Mouse (Mus musculus): ENCODE results near the gene Hoxc10. TPM values are rescaled to one million over a fixed set of nuclear protein-coding genes. Genes with fewer than 3 reads are reported as not detected.

Gene Hoxc10
- polyA plus RNA-seq, 1 experiment, result 0.51 TPM

DNA sequence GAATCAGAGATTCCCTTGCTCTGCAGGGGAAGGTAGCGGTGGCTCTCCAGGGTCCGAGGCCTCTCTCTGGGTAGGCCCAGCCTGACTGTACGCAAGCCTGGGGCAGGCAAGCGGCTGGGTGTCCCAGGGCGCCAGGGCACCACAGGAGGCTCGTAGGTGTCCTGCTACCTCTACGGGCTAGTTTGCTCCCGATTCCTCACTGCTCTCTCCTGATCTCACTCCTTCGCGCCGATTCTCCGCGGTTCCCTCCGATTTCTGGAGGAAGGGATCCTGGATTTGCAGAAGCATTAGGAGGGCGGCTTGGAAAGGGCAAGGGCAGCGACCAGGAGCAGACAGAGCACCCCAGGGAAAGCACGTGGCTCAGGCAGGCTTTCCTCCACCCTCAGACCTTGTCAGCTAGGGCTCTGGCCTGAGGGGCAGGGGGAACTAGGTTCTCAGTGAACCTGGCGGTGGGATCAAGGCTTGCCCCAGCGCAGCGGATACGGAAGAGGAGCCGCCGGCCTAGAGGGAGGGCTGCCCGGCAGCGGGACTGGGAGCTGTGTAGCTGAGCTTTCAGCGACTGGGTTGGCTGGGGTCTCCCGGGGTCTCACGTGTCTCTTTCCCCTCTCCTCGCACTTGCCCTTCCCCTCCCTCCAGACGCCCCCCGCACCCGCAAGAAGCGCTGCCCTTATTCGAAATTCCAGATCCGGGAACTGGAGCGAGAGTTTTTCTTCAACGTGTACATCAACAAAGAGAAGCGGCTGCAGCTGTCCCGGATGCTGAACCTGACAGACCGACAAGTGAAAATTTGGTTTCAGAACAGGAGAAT lies 10.6 kb upstream of the Hoxc10 start:
- no peak for TF ChIP-seq GATA1 (IDR thresholded peaks at IDR 0.05; ENCODE audit: low read length)

DNA sequence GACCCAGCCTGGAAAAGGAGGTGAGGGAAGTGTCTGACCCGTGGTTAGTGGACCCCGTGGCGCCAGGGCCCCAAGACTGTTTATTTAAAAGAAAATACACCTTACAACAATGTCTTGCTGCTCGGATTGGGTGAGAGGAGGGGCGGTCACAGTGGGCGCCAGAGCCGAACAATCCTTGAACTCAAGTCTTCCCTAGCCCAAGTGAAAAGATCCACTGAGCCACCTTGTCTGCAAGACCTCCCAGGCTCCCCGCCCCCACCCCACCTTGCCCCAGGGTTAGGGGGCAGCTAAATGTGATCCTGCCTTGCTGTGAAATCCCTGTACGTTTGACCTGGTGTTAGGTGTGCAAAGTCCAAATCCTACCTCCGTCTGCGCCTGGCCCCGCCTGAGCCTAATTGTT lies 9.7 kb upstream of the Hoxc10 start:
- TF ChIP-seq GATA1 (IDR thresholded peaks at IDR 0.05; ENCODE audit: low read length), result no peak

DNA sequence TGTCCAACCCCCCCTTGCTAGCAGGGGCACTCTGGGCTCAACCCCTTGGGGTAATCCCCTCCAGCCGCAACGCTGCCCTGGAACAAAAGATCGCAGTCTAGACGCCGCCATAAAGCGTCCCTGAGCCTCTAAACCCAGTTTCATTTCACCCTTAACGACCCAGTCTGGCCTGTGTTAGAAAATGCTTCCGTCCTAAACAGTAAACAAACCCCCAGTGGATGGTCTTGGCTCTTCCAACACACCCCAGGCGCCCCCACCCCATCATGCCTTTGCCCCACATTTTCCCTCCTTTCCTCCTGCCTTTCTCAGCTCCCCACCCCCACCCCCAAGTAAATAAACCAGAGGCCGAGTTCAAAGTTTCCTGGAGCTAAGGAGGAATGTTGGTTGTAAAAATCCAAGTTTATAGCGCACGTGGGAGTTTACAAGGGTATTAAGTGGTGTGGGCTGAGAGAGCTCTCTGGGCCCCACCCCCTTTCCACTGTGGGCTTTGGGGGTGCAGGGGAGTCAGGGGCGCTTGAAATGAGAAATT lies 6.9 kb upstream of the Hoxc10 start:
- no peak for TF ChIP-seq GATA1 (IDR thresholded peaks at IDR 0.05; ENCODE audit: low read length)

DNA sequence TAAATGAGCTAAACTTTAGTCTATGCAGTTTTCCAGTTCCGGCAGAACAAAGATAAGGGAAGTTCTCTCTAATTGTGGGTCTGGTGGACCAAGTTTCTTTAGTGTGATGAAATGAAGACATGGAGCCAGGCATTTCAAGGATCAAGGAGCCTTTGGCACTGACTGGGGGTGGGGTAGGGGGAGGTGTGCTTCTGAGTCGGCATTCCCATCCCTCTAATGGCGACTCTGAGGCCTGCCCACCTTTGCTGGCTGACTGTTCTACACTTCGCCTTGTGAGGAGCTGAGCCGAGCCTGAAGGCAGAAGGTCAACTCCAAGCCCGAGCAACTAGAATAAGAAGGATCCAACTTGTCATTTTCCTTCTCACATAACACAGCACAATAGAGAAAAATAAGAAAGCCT lies 4.9 kb upstream of the Hoxc10 start:
- no peak for TF ChIP-seq GATA1 (IDR thresholded peaks at IDR 0.05; ENCODE audit: low read length)

DNA sequence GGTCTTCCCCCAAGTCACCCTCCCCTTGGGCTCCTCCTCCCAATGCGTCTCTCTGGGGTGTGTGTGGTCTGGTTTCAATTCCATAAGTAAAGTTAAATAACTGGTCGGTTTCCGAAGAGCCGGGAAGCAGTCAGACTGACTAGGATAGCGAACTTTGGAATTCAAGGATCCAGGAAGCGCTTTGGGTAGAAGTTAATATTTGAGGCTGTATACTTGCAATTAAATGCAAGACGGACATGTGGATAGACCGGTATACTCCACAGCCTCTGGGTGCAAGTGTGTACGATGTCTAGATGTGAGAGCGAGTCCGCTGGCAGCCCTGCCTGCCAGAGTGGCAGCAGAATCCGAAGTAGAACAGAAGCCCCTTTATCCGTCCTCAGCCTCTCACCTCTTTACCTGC lies 4.1 kb upstream of the Hoxc10 start:
- TF ChIP-seq GATA1 (IDR thresholded peaks at IDR 0.05; ENCODE audit: low read length), result no peak

DNA sequence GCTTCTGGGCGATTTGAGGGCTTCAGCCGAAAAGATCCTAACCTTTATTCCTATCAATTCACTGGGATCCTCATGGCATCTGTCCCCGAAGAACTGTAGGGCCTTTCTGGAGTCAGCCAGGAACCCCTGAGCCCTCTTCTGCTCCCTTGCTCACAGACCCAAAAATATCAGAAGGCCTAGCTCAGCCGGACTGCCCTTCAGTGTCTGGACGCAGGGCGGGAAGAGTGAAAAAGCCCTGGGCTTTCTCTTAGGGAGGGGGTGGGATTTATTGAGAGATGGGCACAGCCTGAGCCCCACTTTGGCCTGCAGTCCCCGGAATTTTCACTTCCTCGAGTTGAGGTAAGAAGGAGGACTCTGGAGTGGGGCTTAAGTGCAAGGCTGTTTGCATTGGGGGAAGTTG lies 3.3 kb upstream of the Hoxc10 start:
- TF ChIP-seq GATA1 (IDR thresholded peaks at IDR 0.05; ENCODE audit: low read length), result no peak

DNA sequence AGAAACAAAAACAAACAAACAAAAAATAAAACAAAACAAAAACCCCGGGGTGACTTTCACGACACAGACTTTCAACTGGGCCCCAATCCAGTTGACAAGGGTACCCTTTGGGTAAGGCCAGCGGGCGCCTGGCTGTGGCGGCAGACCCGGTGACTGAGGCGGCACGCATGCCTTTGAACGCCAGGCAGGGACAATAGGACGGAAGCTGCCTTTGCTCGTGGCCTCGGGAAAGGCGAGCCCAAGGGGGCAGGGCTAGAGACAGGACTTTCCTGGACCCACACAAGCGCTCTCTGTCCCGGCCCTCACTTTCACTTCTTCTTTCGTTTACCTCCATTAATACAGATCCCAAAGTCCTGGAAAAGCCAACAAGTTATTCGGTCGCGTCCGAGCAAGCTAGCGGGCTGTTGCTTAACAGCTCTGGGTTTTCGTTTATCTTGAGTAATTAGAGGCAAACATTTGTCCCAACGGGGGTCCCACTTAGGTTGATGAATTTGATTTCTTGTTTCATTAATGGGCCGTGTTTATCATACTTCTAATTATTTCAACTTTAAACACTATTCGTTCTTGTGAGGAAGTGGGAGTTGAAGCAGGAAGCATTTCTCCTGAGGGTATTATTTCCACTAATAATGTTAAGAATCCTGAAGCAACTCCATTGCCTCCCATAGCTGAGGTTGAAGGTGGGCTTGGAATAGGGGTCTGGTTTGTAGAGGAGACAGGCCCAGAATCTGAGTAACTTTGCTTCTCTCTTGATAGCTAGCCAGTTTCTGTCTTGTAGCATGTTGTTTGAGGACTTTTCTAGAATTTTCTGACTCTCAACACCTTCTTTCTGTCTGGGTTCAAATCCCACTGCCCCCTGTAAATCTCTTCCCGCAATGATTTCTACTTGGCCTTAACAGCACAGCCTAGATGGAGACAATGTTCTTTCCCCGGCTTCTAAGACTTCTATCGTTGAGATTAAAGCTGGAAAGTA lies 2.6 kb upstream of the Hoxc10 start:
- no peak for TF ChIP-seq GATA1 (IDR thresholded peaks at IDR 0.05; ENCODE audit: low read length)

DNA sequence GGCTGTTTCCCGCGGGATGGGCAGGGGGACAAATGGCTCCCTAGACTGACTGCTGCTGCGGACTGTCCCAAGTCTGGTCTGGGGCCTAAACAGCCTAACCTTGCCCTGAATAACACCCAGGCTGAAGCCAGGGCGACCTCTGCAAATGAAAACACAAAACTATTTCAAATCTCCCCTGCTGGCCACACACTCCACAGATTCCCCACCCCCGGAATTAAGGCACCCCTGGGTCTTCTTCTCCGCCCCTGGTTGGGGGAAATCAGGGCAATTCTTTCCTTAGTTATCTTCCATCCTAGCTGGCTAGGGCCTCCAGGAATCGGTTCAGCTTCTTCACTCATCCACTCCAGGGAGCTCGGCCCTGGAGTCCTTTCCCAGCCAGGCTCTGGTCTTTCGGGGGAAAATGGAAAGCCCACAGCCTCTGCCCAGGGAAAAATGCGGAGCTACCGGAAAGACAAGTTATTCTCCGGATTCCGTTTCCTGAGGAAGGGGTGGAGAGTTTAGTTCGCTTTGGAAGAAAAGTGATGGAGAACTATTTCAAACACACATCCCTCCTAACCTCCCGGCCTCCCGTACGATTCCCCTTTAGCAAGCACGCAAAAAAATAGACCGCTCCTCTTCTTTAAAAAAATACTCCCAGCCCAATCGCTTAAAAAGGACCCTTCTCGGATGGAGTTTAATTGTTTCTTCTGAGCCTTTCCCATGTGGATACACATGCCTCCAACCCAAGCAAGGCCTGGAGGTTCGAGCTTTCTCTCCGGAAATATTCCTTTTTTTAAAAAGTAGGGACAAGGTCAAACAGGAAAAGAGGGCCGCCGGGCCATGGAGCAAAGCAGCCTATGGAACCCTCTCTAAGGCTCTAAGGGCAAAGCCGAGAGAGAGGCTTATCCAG lies 1.3 kb upstream of the Hoxc10 start:
- no peak for TF ChIP-seq GATA1 (IDR thresholded peaks at IDR 0.05; ENCODE audit: low read length)

DNA sequence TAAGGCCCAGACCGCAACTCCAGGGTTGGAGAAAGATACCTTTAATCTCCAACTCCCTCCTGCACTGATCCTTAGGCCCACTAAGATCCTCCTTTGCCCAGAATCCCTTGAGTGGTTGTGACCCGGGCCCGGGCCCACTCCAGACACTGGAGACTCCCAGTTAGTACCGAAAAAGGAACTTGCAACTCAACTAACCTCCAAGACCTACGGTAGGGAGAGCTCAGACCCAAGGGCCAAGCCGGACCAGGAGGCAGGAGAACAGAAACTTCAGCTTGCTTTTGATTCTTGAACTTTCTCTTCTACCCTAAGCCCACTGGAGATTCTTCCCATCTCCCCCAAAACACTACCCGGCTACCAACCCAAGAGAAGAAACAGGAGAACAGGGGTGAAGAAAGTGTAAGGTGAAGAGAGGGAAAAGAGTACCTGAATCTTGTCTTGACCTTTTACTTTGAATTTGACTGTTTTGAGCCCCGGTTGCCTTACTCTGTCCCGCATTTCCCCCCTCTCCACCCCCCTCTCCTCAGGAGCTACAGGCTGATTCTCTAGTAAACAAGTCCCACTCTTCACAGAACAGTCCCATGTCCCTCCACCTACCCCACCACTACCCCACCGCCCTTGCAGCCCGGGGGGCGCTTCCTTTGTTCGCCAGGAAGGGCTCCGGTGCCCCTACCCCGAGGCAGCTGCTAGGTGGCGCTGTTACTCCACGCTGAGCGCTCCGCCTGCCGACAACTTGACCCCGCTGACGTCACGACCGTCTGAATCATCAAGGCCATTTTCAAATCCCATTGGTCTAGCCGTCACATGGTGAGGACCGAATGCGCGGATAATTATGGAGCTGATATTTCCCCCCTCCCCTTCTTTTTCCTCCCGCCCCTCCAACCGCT lies 462 bp upstream of the Hoxc10 start:
- TF ChIP-seq GATA1 (IDR thresholded peaks at IDR 0.05; ENCODE audit: low read length), result no peak

DNA sequence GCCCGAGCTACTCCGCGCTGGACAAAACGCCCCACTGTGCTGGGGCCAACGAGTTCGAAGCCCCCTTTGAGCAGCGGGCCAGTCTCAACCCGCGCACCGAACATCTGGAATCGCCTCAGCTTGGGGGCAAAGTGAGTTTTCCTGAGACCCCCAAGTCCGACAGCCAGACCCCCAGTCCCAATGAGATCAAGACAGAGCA lies 615 bp downstream of the Hoxc10 start, which contains the start of gene Hoxc5:
Gene Hoxc5 (plus strand): TSS at position 132 of the 199 bp plus-strand sequence.
- TF ChIP-seq GATA1 (IDR thresholded peaks at IDR 0.05; ENCODE audit: low read length), result no peak

DNA sequence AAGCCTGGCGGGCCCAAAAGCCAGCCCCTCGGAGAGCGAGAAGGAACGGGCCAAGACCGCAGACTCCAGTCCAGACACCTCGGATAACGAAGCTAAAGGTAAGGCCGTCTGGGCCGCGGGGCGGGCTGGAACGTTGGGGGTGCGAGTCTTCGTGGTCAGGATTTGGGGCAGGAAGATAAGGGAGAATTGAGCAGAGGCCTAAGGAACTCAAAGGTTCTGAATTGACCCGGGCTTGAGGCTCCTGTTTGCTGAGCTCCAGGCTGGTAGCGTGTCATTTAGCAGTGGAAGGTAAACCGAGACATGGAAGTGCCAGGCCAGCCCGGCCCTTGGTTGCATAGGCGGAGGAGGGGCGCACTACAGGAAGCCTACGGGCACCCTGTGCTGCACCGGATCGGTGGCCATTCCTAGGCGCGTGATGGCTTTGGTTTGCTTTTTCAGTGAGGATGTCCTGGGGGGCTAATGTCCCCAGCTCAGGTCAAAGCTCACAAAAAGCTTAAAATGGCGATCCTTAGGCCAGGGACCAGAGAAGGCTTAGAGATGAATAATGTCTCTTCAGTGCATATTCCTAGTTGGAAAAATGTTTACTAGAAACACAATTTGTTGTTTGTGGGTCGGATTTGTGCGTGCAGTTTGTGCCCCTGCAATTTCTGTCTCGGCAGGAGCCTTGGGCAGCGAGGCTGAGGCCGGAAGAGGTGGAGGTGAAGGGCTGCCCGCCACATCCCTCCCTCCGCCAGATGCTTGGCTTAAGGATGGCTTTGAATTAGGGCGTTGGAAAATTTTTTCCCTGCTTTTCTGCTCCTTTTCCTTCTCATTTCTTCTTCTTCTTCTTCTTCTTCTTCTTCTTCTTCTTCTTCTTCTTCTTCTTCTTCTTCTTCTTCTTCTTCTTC lies 1.2 kb downstream of the Hoxc10 start:
- no peak for TF ChIP-seq GATA1 (IDR thresholded peaks at IDR 0.05; ENCODE audit: low read length)

DNA sequence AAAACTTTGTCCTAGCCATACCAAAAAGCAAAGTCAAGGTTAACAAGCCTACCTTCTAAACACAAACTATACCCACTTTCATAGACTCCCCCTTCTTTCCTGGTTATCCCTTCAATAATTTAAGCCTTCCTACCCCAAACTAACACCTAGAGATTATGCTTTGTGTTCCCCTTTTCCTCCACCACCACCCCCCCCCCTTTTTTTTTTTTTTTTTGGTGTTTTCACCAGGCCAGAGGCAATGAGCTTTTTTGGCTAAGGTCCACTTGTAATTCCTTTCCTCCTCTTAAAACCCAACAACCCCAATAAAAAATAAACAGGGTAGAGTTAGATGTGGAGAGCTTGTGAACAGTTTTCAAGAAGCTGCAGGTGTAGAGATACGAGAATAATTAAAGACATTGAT lies 2.7 kb downstream of the Hoxc10 start:
- no peak for TF ChIP-seq GATA1 (IDR thresholded peaks at IDR 0.05; ENCODE audit: low read length)

DNA sequence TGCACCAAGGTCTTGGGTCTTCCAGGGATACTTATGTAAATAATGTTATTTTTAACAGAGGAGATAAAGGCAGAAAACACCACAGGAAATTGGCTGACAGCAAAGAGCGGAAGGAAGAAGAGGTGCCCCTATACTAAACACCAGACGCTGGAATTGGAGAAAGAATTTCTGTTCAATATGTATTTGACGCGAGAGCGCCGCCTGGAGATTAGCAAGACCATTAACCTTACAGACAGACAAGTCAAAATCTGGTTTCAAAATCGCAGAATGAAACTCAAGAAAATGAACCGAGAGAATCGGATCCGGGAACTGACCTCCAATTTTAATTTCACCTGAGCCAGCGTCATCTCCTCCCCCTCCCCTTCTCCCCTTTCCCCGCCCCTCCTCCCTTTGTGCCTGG lies 4.1 kb downstream of the Hoxc10 start:
- no peak for TF ChIP-seq GATA1 (IDR thresholded peaks at IDR 0.05; ENCODE audit: low read length)

DNA sequence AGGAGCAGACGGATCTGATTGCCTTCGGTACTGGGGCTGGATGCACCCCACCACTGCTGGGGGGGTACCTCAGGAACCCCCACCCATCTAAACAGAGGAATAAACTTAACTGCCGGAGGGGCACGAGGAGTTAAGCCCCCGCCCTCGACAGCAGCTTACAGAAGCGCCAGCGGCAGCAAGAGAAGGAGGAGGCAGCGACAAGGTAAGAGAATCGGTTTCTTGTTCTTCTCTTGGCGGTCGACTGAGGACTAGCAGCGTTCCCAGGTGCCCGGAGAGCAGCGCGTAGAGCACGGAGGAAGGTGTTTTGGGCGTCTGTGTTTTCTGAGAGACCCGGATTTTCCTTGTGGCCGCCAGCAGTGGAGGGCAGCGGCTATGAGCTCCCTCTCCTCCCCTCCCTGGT lies 5.7 kb downstream of the Hoxc10 start:
- TF ChIP-seq GATA1 (IDR thresholded peaks at IDR 0.05; ENCODE audit: low read length), result no peak
